Mouse (Mus musculus): Measurements from ENCODE around the gene Dlst. TPM values are rescaled to one million over a fixed set of nuclear protein-coding genes. Genes with fewer than 3 reads are reported as not detected.

Dlst gene
- total RNA-seq, 2 experiments from 2014 or later: 141 to 147 TPM

DNA sequence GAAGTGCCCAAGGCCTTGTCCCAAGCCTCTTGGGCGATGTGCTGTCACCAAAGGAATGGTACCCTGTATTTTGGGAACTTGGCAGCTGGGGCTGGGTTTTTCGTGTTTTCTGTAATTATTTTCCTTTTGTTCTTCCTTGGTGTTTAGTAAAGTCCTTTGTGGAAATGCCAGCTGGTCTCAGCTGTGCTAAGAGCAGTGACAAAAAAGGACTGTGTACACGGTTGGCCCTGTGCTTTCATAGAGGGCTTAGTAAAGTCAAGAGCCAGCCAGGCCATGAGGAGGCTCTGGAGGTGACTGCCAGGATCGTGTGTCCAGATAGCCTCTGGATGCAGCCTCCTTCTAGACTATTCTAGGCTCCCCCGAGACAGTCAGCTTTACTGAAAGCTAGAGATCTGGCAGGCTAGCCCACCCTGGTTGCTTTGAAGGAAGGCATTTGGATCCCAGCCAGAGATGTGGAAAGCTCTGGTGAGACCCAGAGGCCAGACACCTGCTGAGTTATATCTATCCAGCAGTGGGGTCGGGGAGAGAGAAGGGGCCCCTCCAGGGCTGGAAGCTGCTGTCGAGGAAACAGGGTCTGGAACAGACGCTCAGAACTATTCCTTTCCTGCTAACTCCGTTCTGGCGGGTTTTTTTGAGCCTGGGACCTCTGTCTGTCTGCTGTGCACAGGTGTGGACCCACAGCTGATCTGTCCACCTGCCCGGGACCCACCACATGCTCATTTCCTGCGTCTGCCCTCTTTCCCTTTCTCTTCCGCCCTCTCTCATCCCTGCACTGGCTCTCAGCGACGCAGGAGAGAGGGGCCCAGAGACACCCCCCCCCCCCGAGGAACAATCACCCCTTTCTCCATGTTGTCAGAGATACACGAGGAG, 71.1 kb downstream of the Dlst start:
- DNase-seq (ENCODE audit: low spot score in 2 of 2): no peak

DNA sequence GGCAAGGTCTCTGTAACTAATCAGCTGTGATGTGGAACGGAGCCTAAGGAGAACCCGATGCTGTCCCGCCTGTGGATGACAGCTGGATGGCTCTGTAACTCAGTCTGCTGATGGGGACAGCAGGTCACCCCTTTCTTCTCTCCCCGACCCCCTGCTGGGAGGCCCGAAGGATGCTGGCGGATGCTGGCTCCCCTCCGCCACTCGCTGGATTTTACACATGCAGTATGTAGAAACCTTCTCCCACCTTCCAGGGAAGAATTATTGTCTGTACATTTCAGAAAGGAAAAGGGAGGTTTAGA, 71.7 kb downstream of the Dlst start:
- no peak for DNase-seq (ENCODE audit: low spot score in 2 of 2)

DNA sequence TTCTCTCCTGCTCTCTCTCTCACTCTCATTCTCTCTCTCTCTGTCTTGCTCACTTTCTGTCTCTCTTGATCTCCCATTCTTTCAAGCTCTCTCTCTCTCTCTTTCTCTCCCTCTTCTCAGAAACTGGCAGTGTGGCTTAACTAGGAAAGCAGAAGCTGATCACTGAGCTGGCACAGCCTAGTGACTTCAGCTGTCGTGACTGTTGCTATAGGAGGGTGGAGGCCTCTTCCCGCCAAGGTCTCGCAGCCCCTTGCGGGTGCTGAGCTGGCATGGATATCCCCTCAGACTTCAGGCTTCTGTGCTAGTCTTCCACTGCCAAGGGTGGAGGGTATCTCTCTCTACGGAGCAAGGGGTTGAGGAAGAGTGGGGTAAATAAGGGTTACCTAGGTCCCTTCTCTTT, 72.3 kb downstream of the Dlst start:
- DNase-seq (ENCODE audit: low spot score in 2 of 2): no peak

DNA sequence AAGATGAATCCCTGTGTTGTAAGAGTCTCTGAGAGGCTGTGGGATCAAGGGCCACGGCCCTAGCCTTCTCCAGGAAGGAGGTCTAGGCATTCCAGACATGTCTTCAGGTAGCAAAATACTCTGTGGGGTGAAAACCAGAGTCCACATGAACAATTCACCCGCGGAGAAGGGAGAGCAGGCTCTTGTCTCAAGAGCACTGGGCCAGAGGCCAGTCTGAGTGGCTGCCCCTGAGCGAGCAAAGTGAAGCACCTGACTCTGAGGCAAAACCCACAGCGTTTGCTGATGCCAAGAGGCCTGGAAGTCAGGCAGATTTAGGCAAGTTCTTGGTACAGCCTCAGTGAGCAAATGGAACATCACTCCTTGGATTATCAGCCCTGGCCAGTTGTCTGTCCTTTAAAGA, 73.5 kb downstream of the Dlst start:
- no peak for DNase-seq (ENCODE audit: low spot score in 2 of 2)

Other genes starting within 250 kb of the Dlst start
- gene Ltbp2, start 234.3 kb upstream of the Dlst start, total RNA-seq (2021): under 1 TPM; 0.27 to 0.43 TPM
- gene Fcf1, start 139.9 kb upstream of the Dlst start, total RNA-seq (2021): 10 to 100 TPM; 35.3 to 36.2 TPM
- 100 to 1,000 TPM in 1 of 2 experiments, 10 to 100 TPM in 1; 97.7 to 113 TPM for gene Arel1, start 139.9 kb upstream of the Dlst start, total RNA-seq (2021)
- gene Ylpm1, start 114.5 kb upstream of the Dlst start, total RNA-seq (2021): 100 to 1,000 TPM; 113 to 115 TPM
- gene Prox2, start 74 bp upstream of the Dlst start, total RNA-seq (2021): 1 to 10 TPM; 1.8 to 2.2 TPM
- gene Rps6kl1, start 40.4 kb downstream of the Dlst start, total RNA-seq (2021): 10 to 100 TPM; 36.9 to 38.9 TPM
- gene Pgf, start 67.0 kb downstream of the Dlst start, total RNA-seq (2021): 1 to 10 TPM; 4.5 to 5.5 TPM
- gene Eif2b2, start 108.6 kb downstream of the Dlst start, total RNA-seq (2021): 10 to 100 TPM; 56.0 to 72.8 TPM
- gene Mlh3, start 159.8 kb downstream of the Dlst start, total RNA-seq (2021): 10 to 100 TPM; 18.4 to 20.5 TPM
- 10 to 100 TPM; 34.4 to 36.0 TPM for gene Acyp1, start 177.6 kb downstream of the Dlst start, total RNA-seq (2021)
- gene Zc2hc1c, start 177.8 kb downstream of the Dlst start, total RNA-seq (2021): 1 to 10 TPM; 1.1 to 1.4 TPM
- gene Nek9, start 228.5 kb downstream of the Dlst start, total RNA-seq (2021): 10 to 100 TPM; 34.1 to 35.2 TPM